Mouse (Mus musculus): Measurements from ENCODE around the gene Zfp580.

Gene Zfp580

DNA sequence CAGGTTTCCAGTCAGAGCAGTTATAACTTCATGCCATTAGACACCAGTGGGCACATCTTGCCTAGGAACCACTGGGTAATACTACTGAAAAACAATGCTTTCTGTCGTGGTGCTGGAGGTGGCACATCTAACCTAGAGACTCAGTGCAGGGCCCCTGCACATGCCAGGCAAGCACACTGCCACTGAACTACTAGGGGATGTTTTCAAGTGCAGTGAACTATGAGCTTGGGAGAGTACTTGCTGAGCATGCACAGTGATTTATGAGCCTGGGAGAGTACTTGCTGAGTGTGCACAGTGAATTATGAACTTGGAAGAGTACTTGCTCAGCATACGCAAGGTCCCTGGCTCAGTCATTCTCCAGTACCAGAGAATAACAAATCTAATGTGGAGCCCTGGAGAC, 51.2 kb downstream of the Zfp580 start:
- no peak for DNase-seq (ENCODE audit: low read depth, low spot score)

Measured in retina, postnatal 7 days (tissue).